Mouse (Mus musculus): Measurements from ENCODE around the gene Stip1. TPM values are rescaled to one million over a fixed set of nuclear protein-coding genes. Genes with fewer than 3 reads are reported as not detected.
A peak's percentile ranks its signal among the peaks of the same experiment; 100 is the strongest.

Stip1 gene
- polyA plus RNA-seq, 1 experiment from 2014 or later: 230 TPM

- Histone ChIP-seq H3K4me3 (peak overlapping the region; percentile 96), H3K9ac (peak overlapping the region; percentile 99), H3K36me3 (peaks cover 38% of the 10 kb centered on the region), H3K27ac (peak overlapping the region; percentile 95), H3K4me2 (peak overlapping the region; percentile 82), H3K4me1 (peaks cover 39% of the 10 kb centered on the region), H3K27me3 (replicated peaks) (no peaks in the 10 kb centered on the region), H3K9me3 (replicated peaks) (no peaks in the 10 kb centered on the region)
- 1% methylated on average over 35 of the region's 35 CpGs for WGBS (ENCODE audit: insufficient replicate concordance)
- ATAC-seq: peak; percentile 11
Measured at GRCm38 (mm10) chr19:7039088-7039720, 563 bp downstream of the Stip1 start.

GRCm38 (mm10) chr19:7034006-7034405 lies 5.8 kb downstream of the Stip1 start:
- no peak overlapping the region for H3K4me3 ChIP-seq
- H3K4me2 ChIP-seq: no peak overlapping the region
- 86% methylated on average over 5 of the region's 5 CpGs for WGBS (ENCODE audit: insufficient replicate concordance)
- no peak for ATAC-seq
- no peaks in the 10 kb centered on the region for H3K9me3 ChIP-seq (replicated peaks)
- H3K27ac ChIP-seq: no peak overlapping the region
- peaks cover 27% of the 10 kb centered on the region for H3K4me1 ChIP-seq
- H3K9ac ChIP-seq: no peak overlapping the region
- H3K27me3 ChIP-seq (replicated peaks): no peaks in the 10 kb centered on the region
- H3K36me3 ChIP-seq: peaks cover 89% of the 10 kb centered on the region

- Histone ChIP-seq H3K9me3 (replicated peaks) (no peaks in the 10 kb centered on the region), H3K4me3 (no peak overlapping the region), H3K4me1 (no peaks in the 10 kb centered on the region), H3K9ac (no peak overlapping the region), H3K36me3 (peaks cover 99% of the 10 kb centered on the region), H3K27ac (no peak overlapping the region), H3K27me3 (replicated peaks) (no peaks in the 10 kb centered on the region), H3K4me2 (no peak overlapping the region)
- ATAC-seq: no peak
- 83% methylated on average over 5 of the region's 5 CpGs for WGBS (ENCODE audit: insufficient replicate concordance)
Measured at GRCm38 (mm10) chr19:7029531-7029930, 10.2 kb downstream of the Stip1 start.

GRCm38 (mm10) chr19:7020224-7020641 lies 19.5 kb downstream of the Stip1 start:
- H3K4me1 ChIP-seq: peaks cover 43% of the 10 kb centered on the region
- peak overlapping the region; percentile 96 for H3K27ac ChIP-seq
- no peak for ATAC-seq
- no peaks in the 10 kb centered on the region for H3K27me3 ChIP-seq (replicated peaks)
- H3K4me3 ChIP-seq: peak overlapping the region; percentile 66; the same call in 1 of the 2 replicates
- no peaks in the 10 kb centered on the region for H3K9me3 ChIP-seq (replicated peaks)
- 21% methylated on average over 3 of the region's 3 CpGs for WGBS (ENCODE audit: insufficient replicate concordance)
- peak overlapping the region; percentile 81 for H3K4me2 ChIP-seq
- H3K9ac ChIP-seq: peak overlapping the region; percentile 79
- H3K36me3 ChIP-seq: peaks cover 88% of the 10 kb centered on the region

GRCm38 (mm10) chr19:7019191-7019590 lies 20.6 kb downstream of the Stip1 start, which contains the start of gene Fermt3:
TSS of gene Fermt3 (minus strand) at chr19:7019469.
- WGBS (ENCODE audit: insufficient replicate concordance): 13% methylated on average over 5 of the region's 5 CpGs
- ATAC-seq: peak; percentile 79
- H3K4me3 ChIP-seq: peak within 1 kb of the TSS; percentile 66
- H3K27ac ChIP-seq: peak within 1 kb of the TSS; percentile 96
- peaks cover 43% of the 10 kb centered on the region for H3K4me1 ChIP-seq
- no peaks in the 10 kb centered on the region for H3K9me3 ChIP-seq (replicated peaks)
- H3K27me3 ChIP-seq (replicated peaks): no peaks in the 10 kb centered on the region
- H3K36me3 ChIP-seq: peaks cover 85% of the 10 kb centered on the region
- H3K9ac ChIP-seq: peak within 1 kb of the TSS; percentile 79
- H3K4me2 ChIP-seq: peak within 1 kb of the TSS; percentile 81

GRCm38 (mm10) chr19:7018546-7018945 lies 21.2 kb downstream of the Stip1 start:
- H3K9ac ChIP-seq: peak overlapping the region; percentile 79
- peak overlapping the region; percentile 81 for H3K4me2 ChIP-seq
- no peaks in the 10 kb centered on the region for H3K9me3 ChIP-seq (replicated peaks)
- no peak for ATAC-seq
- H3K27me3 ChIP-seq (replicated peaks): no peaks in the 10 kb centered on the region
- H3K27ac ChIP-seq: peak overlapping the region; percentile 96
- peak overlapping the region; percentile 66 for H3K4me3 ChIP-seq
- 14% methylated on average over 11 of the region's 11 CpGs for WGBS (ENCODE audit: insufficient replicate concordance)
- peaks cover 43% of the 10 kb centered on the region for H3K4me1 ChIP-seq
- H3K36me3 ChIP-seq: peaks cover 85% of the 10 kb centered on the region

- H3K9me3 ChIP-seq (replicated peaks): no peaks in the 10 kb centered on the region
- peaks cover 43% of the 10 kb centered on the region for H3K4me1 ChIP-seq
- H3K4me2 ChIP-seq: peak overlapping the region; percentile 81
- H3K4me3 ChIP-seq: peak overlapping the region; percentile 66
- H3K27me3 ChIP-seq (replicated peaks): no peaks in the 10 kb centered on the region
- peak overlapping the region; percentile 79 for H3K9ac ChIP-seq
- H3K27ac ChIP-seq: peak overlapping the region; percentile 96
- peak; percentile 89 for ATAC-seq
- 14% methylated on average over 12 of the region's 12 CpGs for WGBS (ENCODE audit: insufficient replicate concordance)
- peaks cover 85% of the 10 kb centered on the region for H3K36me3 ChIP-seq
Measured at GRCm38 (mm10) chr19:7017541-7018457, 22.0 kb downstream of the Stip1 start.

GRCm38 (mm10) chr19:7014481-7015135 lies 25.2 kb downstream of the Stip1 start:
- H3K4me2 ChIP-seq: no peak overlapping the region
- H3K27ac ChIP-seq: no peak overlapping the region
- ATAC-seq: no peak
- no peak overlapping the region for H3K4me3 ChIP-seq
- H3K9me3 ChIP-seq (replicated peaks): no peaks in the 10 kb centered on the region
- peaks cover 33% of the 10 kb centered on the region for H3K4me1 ChIP-seq
- no peaks in the 10 kb centered on the region for H3K27me3 ChIP-seq (replicated peaks)
- peaks cover 79% of the 10 kb centered on the region for H3K36me3 ChIP-seq
- 83% methylated on average over 20 of the region's 20 CpGs for WGBS (ENCODE audit: insufficient replicate concordance)
- no peak overlapping the region for H3K9ac ChIP-seq

GRCm38 (mm10) chr19:7013984-7014383 lies 25.8 kb downstream of the Stip1 start:
- Histone ChIP-seq H3K9me3 (replicated peaks) (no peaks in the 10 kb centered on the region), H3K4me3 (no peak overlapping the region), H3K27me3 (replicated peaks) (no peaks in the 10 kb centered on the region), H3K4me1 (peaks cover 29% of the 10 kb centered on the region), H3K36me3 (peaks cover 79% of the 10 kb centered on the region), H3K4me2 (no peak overlapping the region), H3K27ac (no peak overlapping the region), H3K9ac (no peak overlapping the region)
- 91% methylated on average over 9 of the region's 9 CpGs for WGBS (ENCODE audit: insufficient replicate concordance)
- no peak for ATAC-seq

- Histone ChIP-seq H3K36me3 (peaks cover 81% of the 10 kb centered on the region), H3K9me3 (replicated peaks) (no peaks in the 10 kb centered on the region), H3K4me1 (peaks cover 18% of the 10 kb centered on the region), H3K27me3 (replicated peaks) (no peaks in the 10 kb centered on the region), H3K27ac (no peak overlapping the region), H3K9ac (no peak overlapping the region; the same call in 1 of the 2 replicates), H3K4me2 (no peak overlapping the region), H3K4me3 (no peak overlapping the region)
- WGBS (ENCODE audit: insufficient replicate concordance): 83% methylated on average over 4 of the region's 4 CpGs
- ATAC-seq: no peak
Measured at GRCm38 (mm10) chr19:7012426-7012825, 27.3 kb downstream of the Stip1 start.

- 84% methylated on average over 9 of the region's 9 CpGs for WGBS (ENCODE audit: insufficient replicate concordance)
- peaks cover 82% of the 10 kb centered on the region for H3K36me3 ChIP-seq
- H3K4me1 ChIP-seq: 0 out of 2 replicates have a peak, but pooled peaks cover 7% of the 10 kb centered on the region
- ATAC-seq: no peak
- H3K9ac ChIP-seq: no peak overlapping the region
- no peaks in the 10 kb centered on the region for H3K27me3 ChIP-seq (replicated peaks)
- no peaks in the 10 kb centered on the region for H3K9me3 ChIP-seq (replicated peaks)
- H3K27ac ChIP-seq: peak overlapping the region; percentile 22; the same call in 1 of the 2 replicates
- no peak overlapping the region for H3K4me3 ChIP-seq
- H3K4me2 ChIP-seq: no peak overlapping the region
Measured at GRCm38 (mm10) chr19:7006892-7007593, 32.7 kb downstream of the Stip1 start.
